ENCODE assay signal across 7 mouse cellular contexts in genomic region chr8:84893709-84894134, GRCm38 (mm10). TPM values are rescaled to one million over a fixed set of nuclear protein-coding genes. Genes with fewer than 3 reads are reported as not detected.
DNase-seq lines count a peak whose midpoint lies in the region; ATAC-seq lines count a peak whose summit lies in the region.

Gene Gcdh, minus strand, starts transcription at chr8:84893921.

- H3K4me2 ChIP-seq in intestine, embryonic 16.5 days (ENCODE audit: low read depth, low read length), result peak within 1 kb of the TSS; percentile 72
- H3K4me2 ChIP-seq in midbrain, embryonic 11.5 days, result peak within 1 kb of the TSS; percentile 80

- no peak within 1 kb of the TSS; the same call in 1 of the 2 replicates for H3K27ac ChIP-seq in intestine, embryonic 16.5 days (ENCODE audit: low read length)
- H3K27ac ChIP-seq in midbrain, embryonic 11.5 days (ENCODE audit: low read depth, low read length), result no peak within 1 kb of the TSS

- intact Hi-C loops in left cerebral cortex, postnatal 36 days (cut with DNase I), result no loop called here

- no peaks in the 10 kb centered on the region for H3K36me3 ChIP-seq in intestine, embryonic 16.5 days (ENCODE audit: control insufficient read depth, insufficient read depth, low read length)
- H3K36me3 ChIP-seq in midbrain, embryonic 11.5 days (ENCODE audit: control insufficient read depth, insufficient read depth, low read length), result no peaks in the 10 kb centered on the region; the same call in 1 of the 2 replicates

- peak within 1 kb of the TSS; percentile 77 for H3K9ac ChIP-seq in intestine, embryonic 16.5 days (ENCODE audit: low read depth, low read length)
- peak within 1 kb of the TSS; percentile 67 for H3K9ac ChIP-seq in midbrain, embryonic 11.5 days (ENCODE audit: low read length)

- peak; percentile 100 for ATAC-seq in intestine, embryonic 16.5 days
- peak; percentile 95 for ATAC-seq in midbrain, embryonic 11.5 days (ENCODE audit: low FRiP score)

- 0% methylated on average over 11 of the region's 11 CpGs for WGBS in intestine, embryonic 16.5 days
- WGBS in midbrain, embryonic 11.5 days, result under 1% methylated on average over 11 of the region's 11 CpGs

- no peaks in the 10 kb centered on the region for H3K27me3 ChIP-seq in intestine, embryonic 16.5 days (replicated peaks; ENCODE audit: control insufficient read depth, insufficient read depth, low read length)
- no peaks in the 10 kb centered on the region for H3K27me3 ChIP-seq in midbrain, embryonic 11.5 days (ENCODE audit: control insufficient read depth, insufficient read depth, low read length)

- H3K4me1 ChIP-seq in intestine, embryonic 16.5 days (ENCODE audit: control insufficient read depth, insufficient read depth, low read length), result no peaks in the 10 kb centered on the region
- peaks cover 5% of the 10 kb centered on the region for H3K4me1 ChIP-seq in midbrain, embryonic 11.5 days (ENCODE audit: control insufficient read depth, insufficient read depth, low read length)

- no peaks in the 10 kb centered on the region for H3K9me3 ChIP-seq in intestine, embryonic 16.5 days (ENCODE audit: control insufficient read depth, low read length)
- H3K9me3 ChIP-seq in midbrain, embryonic 11.5 days (ENCODE audit: control insufficient read depth, low read length), result no peaks in the 10 kb centered on the region

- peak; percentile 95 for DNase-seq in adrenal gland, adult 8-10 months
- peak; percentile 89 for DNase-seq in embryo, embryonic 9.5 days (ENCODE audit: extremely low spot score)
- DNase-seq in gastrocnemius, postnatal 4 days (ENCODE audit: low spot score in 2 of 2), result peak; percentile 58 to 86
- DNase-seq in left cerebral cortex, postnatal 36 days (ENCODE audit: low spot score in 2 of 2), result peak; percentile 91 to 94
- DNase-seq in midbrain, embryonic 11.5 days (ENCODE audit: low spot score, missing footprints), result peak; percentile 97
- peak; percentile 95 for DNase-seq in skeletal muscle tissue, adult 2 months (ENCODE audit: low read depth, low spot score)

- peak within 1 kb of the TSS; percentile 83 for H3K4me3 ChIP-seq in intestine, embryonic 16.5 days (ENCODE audit: low read length)
- peak within 1 kb of the TSS; percentile 59 for H3K4me3 ChIP-seq in midbrain, embryonic 11.5 days (ENCODE audit: low read depth, low read length)

RNA-seq across cellular contexts. Expression of gene Gcdh, which starts in this region (rescaled TPM):
- 10 to 100 TPM; 51.9 to 66.4 (median 60.4) TPM for total RNA-seq in adrenal gland, adult 8-10 months (2022)
- total RNA-seq in gastrocnemius, postnatal 4 days (2021), result 10 to 100 TPM; 22.1 to 28.2 TPM
- 53.3 and 53.8 TPM in 2 replicates for polyA plus RNA-seq in intestine, embryonic 16.5 days (2015; fragmentation: Nextera tagmentation; extraction: Ambion mirVana)
- 10 to 100 TPM; 29.6 to 42.4 TPM for total RNA-seq in left cerebral cortex, postnatal 36 days (2021)
- polyA plus RNA-seq in midbrain, embryonic 11.5 days (2014; fragmentation: Nextera tagmentation; extraction: Ambion mirVana), result 24.6 and 31.8 TPM in 2 replicates
